Mouse (Mus musculus) C2C12 (cell line): ENCODE measurements at regions not wholly inside any gene's neighbourhood (a gene's known extent, or its start where the extent isn't known, plus 50 kb on each side); places are given as distances from the start of the nearest gene placed in this dataset.

Experiments
- H3K27me3 ChIP-seq: one replicate; pipeline ENCODE4 v1.6.1; 2011; ENCODE audit not compliant: control insufficient read depth, insufficient read depth, insufficient read length
- H3K36me3 ChIP-seq: one replicate; pipeline ENCODE4 v1.6.1; 2011; ENCODE audit not compliant: control insufficient read depth, insufficient read depth
- H3K4me3 ChIP-seq: one replicate; pipeline ENCODE4 v1.5.1; 2011; ENCODE audit warnings: mild to moderate bottlenecking, control low read depth; ENCODE audit not compliant: poor library complexity, insufficient read depth, severe bottlenecking
- H3K79me2 ChIP-seq: one replicate; pipeline ENCODE4 v1.6.1; 2011; ENCODE audit not compliant: control insufficient read depth, insufficient read depth
- H3K79me3 ChIP-seq: one replicate; pipeline ENCODE4 v1.6.1; 2011; ENCODE audit warnings: low read depth, control low read depth
- H3ac ChIP-seq: one replicate; pipeline ENCODE3; 2011; ENCODE audit warnings: low read depth; ENCODE audit not compliant: control insufficient read depth, insufficient read length
- CEBPB ChIP-seq: IDR thresholded peaks from one replicate; pipeline ENCODE4 v1.6.1; 2011; ENCODE audit warnings: low read depth, mild to moderate bottlenecking, control low read depth, moderate library complexity
- CTCF ChIP-seq: IDR thresholded peaks from one replicate; pipeline ENCODE4 v1.5.1; 2011; ENCODE audit not compliant: control insufficient read depth, insufficient read depth, insufficient read length
- FOSL1 ChIP-seq: IDR thresholded peaks from one replicate; pipeline ENCODE4 v1.8.0; 2011; ENCODE audit warnings: mild to moderate bottlenecking, low read length; ENCODE audit not compliant: poor library complexity, insufficient read depth, severe bottlenecking
- MAX ChIP-seq: IDR thresholded peaks from one replicate; pipeline ENCODE4 v1.6.1; 2011; ENCODE audit warnings: mild to moderate bottlenecking, control low read depth
- MYOD1 ChIP-seq: IDR thresholded peaks from one replicate; pipeline ENCODE4 v1.6.1; 2011; ENCODE audit warnings: low read depth; ENCODE audit not compliant: control insufficient read depth, insufficient read length
- MYOG ChIP-seq: IDR thresholded peaks from one replicate; pipeline ENCODE4 v1.6.1; 2011; ENCODE audit not compliant: control insufficient read depth, insufficient read length; ENCODE audit errors: extremely low read depth
- USF1 ChIP-seq: IDR thresholded peaks from one replicate; pipeline ENCODE4 v1.6.1; 2011; ENCODE audit warnings: low read depth, mild to moderate bottlenecking, control low read depth, moderate library complexity

- Histone ChIP-seq H3K27me3 (no peaks in the 10 kb centered on the region), H3K79me2 (no peaks in the 10 kb centered on the region), H3K79me3 (no peaks in the 10 kb centered on the region), H3K36me3 (no peaks in the 10 kb centered on the region), H3K4me3 (no peak overlapping the region), H3ac (no peak overlapping the region)
- TF ChIP-seq MYOD1, result no peak
- TF ChIP-seq CEBPB, result no peak
- no peak for TF ChIP-seq USF1
- TF ChIP-seq MAX, result no peak
- no peak for TF ChIP-seq CTCF
- no peak for TF ChIP-seq FOSL1
Measured at GRCm38 (mm10) chr4:55143400-55143799, 198.6 kb downstream of the Zfp462 start.

- Histone ChIP-seq H3K79me2 (no peaks in the 10 kb centered on the region), H3K36me3 (no peaks in the 10 kb centered on the region), H3K4me3 (no peak overlapping the region), H3K27me3 (no peaks in the 10 kb centered on the region), H3K79me3 (no peaks in the 10 kb centered on the region), H3ac (no peak overlapping the region)
- TF ChIP-seq MYOD1, result no peak
- TF ChIP-seq USF1, result no peak
- TF ChIP-seq MYOG, result no peak
- TF ChIP-seq FOSL1, result no peak
- no peak for TF ChIP-seq CTCF
- no peak for TF ChIP-seq MAX
- TF ChIP-seq CEBPB, result no peak
Measured at GRCm38 (mm10) chr4:55144995-55145394, 200.1 kb downstream of the Zfp462 start.

- TF ChIP-seq CEBPB (no peak), MYOD1 (no peak), MYOG (no peak), MAX (no peak), FOSL1 (no peak), USF1 (no peak), CTCF (no peak)
- Histone ChIP-seq H3ac (no peak overlapping the region), H3K79me3 (no peaks in the 10 kb centered on the region), H3K27me3 (no peaks in the 10 kb centered on the region), H3K36me3 (no peaks in the 10 kb centered on the region), H3K4me3 (no peak overlapping the region), H3K79me2 (no peaks in the 10 kb centered on the region)
Measured at GRCm38 (mm10) chr4:55145968-55146367, 201.1 kb downstream of the Zfp462 start.

- H3K36me3 ChIP-seq, result no peaks in the 10 kb centered on the region
- TF ChIP-seq MYOG, result no peak
- TF ChIP-seq MAX, result no peak
- TF ChIP-seq CTCF, result no peak
- TF ChIP-seq FOSL1, result no peak
- TF ChIP-seq MYOD1, result no peak
- no peak overlapping the region for H3K4me3 ChIP-seq
- H3K79me3 ChIP-seq, result no peaks in the 10 kb centered on the region
- no peaks in the 10 kb centered on the region for H3K27me3 ChIP-seq
- no peak overlapping the region for H3ac ChIP-seq
- no peaks in the 10 kb centered on the region for H3K79me2 ChIP-seq
Measured at GRCm38 (mm10) chr4:55148380-55148779, 201.5 kb upstream of the Rad23b start.

- Histone ChIP-seq H3K36me3 (no peaks in the 10 kb centered on the region), H3K27me3 (no peaks in the 10 kb centered on the region), H3K4me3 (no peak overlapping the region), H3ac (no peak overlapping the region), H3K79me3 (no peaks in the 10 kb centered on the region), H3K79me2 (no peaks in the 10 kb centered on the region)
- no peak for TF ChIP-seq CEBPB
- TF ChIP-seq CTCF, result no peak
- TF ChIP-seq USF1, result no peak
- no peak for TF ChIP-seq MYOD1
- TF ChIP-seq FOSL1, result no peak
- no peak for TF ChIP-seq MYOG
- TF ChIP-seq MAX, result no peak
Measured at GRCm38 (mm10) chr4:55154556-55154955, 195.3 kb upstream of the Rad23b start.

- Histone ChIP-seq H3K79me3 (no peaks in the 10 kb centered on the region), H3K36me3 (no peaks in the 10 kb centered on the region), H3K79me2 (no peaks in the 10 kb centered on the region), H3ac (no peak overlapping the region), H3K4me3 (no peak overlapping the region), H3K27me3 (no peaks in the 10 kb centered on the region)
- TF ChIP-seq FOSL1 (no peak), USF1 (no peak), MYOD1 (no peak)
Measured at GRCm38 (mm10) chr4:55158166-55158739, 191.6 kb upstream of the Rad23b start.
